Mouse (Mus musculus) limb, embryonic 11.5 days (tissue): Measurements from ENCODE around the gene Gm17019. TPM values are rescaled to one million over a fixed set of nuclear protein-coding genes. Genes with fewer than 3 reads are reported as not detected.
A peak's percentile ranks its signal among the peaks of the same experiment; 100 is the strongest.
"Not testable (repeated sequence)": the region's sequence is repeated elsewhere in the genome, so short reads cannot be mapped to it uniquely, and the experiment has no call there.

ENCODE experiments used
- ATAC-seq: fragments of 200-750 bp; cut with Nextera tagmentation; 2 replicates; pipeline ENCODE4 v1.8.0; 2017; ENCODE audit warnings: low read depth; ENCODE audit not compliant: insufficient number of reproducible peaks, low FRiP score, low TSS enrichment
- DNase-seq: peaks from one replicate; pipeline ENCODE4 v3.0.0-alpha.2; 2015; ENCODE audit warnings: low spot score
- H3K27ac ChIP-seq: fragments of 300-500 bp; sonication (generic); replicated peaks from 2 replicates; pipeline ENCODE4 v1.5.1; 2014; ENCODE audit warnings: low read depth, mild to moderate bottlenecking, low read length
- H3K27me3 ChIP-seq: fragments of 300-500 bp; sonication (generic); 2 replicates; pipeline ENCODE4 v1.6.1; 2014; ENCODE audit warnings: mild to moderate bottlenecking, low read length, mixed read lengths; ENCODE audit not compliant: control insufficient read depth, insufficient read depth
- H3K36me3 ChIP-seq: fragments of 300-500 bp; sonication (generic); 2 replicates; pipeline ENCODE4 v1.6.1; 2014; ENCODE audit warnings: mild to moderate bottlenecking, low read length, moderate library complexity, mixed read lengths; ENCODE audit not compliant: control insufficient read depth, insufficient read depth
- H3K4me1 ChIP-seq: fragments of 300-500 bp; sonication (generic); 2 replicates; pipeline ENCODE4 v1.6.1; 2014; ENCODE audit warnings: low read length, mixed read lengths; ENCODE audit not compliant: control insufficient read depth, insufficient read depth
- H3K4me2 ChIP-seq: fragments of 300-500 bp; sonication (generic); 2 replicates; pipeline ENCODE4 v1.6.1; 2014; ENCODE audit warnings: low read depth, mild to moderate bottlenecking, moderate library complexity; ENCODE audit not compliant: severe bottlenecking
- H3K4me3 ChIP-seq: fragments of 300-500 bp; sonication (generic); 2 replicates; pipeline ENCODE4 v1.5.1; 2014; ENCODE audit warnings: low read depth, low read length
- H3K9ac ChIP-seq: fragments of 300-500 bp; sonication (generic); 2 replicates; pipeline ENCODE4 v1.6.1; 2014; ENCODE audit warnings: mild to moderate bottlenecking, low read length
- H3K9me3 ChIP-seq: fragments of 300-500 bp; sonication (generic); 2 replicates; pipeline ENCODE4 v1.6.1; 2016; ENCODE audit warnings: low read length; ENCODE audit not compliant: control insufficient read depth
- WGBS: fragments of 180-500 bp; shearing (Covaris S2); extraction: QIAGEN DNeasy Blood & Tissue Kit; methylation state at CpG from one replicate; pipeline ENCODE4 v1.1.7; 2014; 5-methylcytosine and 5-hydroxymethylcytosine counted together
- polyA plus RNA-seq: library from polyadenylated mRNA; unstranded; fragments of >200 nt; fragmentation: Nextera tagmentation; extraction: Ambion mirVana; gene quantifications from 2 replicates; pipeline ENCODE4 v1.2.1, GENCODE M21; 2014

The Gm17019 gene
- not detected in 2 replicates for polyA plus RNA-seq

DNA sequence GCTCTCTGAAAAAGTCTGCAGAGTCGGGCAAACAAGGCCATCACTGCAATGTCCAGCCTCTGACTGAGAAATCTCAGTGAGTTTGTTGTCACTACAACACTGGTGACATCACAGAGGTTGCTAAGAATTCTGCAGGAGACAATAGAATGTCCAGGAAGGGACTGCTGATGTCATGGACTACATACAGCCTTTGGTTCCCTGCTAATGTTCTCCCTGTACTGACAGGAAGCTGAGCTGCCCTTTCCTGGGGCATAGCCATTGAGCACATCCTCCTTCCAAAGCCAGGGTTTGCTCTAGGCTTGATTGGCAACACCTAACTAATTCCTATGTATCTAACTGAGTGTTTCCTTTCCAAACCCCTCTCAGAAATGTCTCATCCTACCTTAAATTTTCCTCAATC lies at the start of gene Gm17019:
TSS of gene Gm17019 (minus strand) at position 101 of the 400 bp plus-strand sequence.
- H3K27ac ChIP-seq, DNase-seq, H3K36me3 ChIP-seq, H3K4me3 ChIP-seq, H3K9me3 ChIP-seq, H3K27me3 ChIP-seq, H3K4me2 ChIP-seq, H3K9ac ChIP-seq, ATAC-seq, H3K4me1 ChIP-seq: not testable (repeated sequence)
- WGBS, result 52% methylated on average over 1 of the region's 1 CpGs

DNA sequence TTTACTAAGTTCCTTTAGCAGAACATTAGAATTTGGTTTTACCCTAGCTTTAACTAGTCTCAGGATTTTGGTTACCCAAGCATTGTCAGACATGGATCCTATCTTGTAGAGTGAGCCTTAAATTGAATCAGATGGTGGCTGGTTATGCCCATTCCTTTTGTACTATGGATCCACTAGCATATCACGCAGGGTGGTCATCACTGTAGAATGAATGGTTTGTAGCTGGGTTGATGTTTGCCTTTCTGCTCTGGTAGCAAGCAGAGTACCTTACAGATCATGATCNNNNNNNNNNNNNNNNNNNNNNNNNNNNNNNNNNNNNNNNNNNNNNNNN lies 29.6 kb upstream of the Gm17019 start:
- H3K36me3 ChIP-seq, ATAC-seq, DNase-seq: not testable (repeated sequence)

DNA sequence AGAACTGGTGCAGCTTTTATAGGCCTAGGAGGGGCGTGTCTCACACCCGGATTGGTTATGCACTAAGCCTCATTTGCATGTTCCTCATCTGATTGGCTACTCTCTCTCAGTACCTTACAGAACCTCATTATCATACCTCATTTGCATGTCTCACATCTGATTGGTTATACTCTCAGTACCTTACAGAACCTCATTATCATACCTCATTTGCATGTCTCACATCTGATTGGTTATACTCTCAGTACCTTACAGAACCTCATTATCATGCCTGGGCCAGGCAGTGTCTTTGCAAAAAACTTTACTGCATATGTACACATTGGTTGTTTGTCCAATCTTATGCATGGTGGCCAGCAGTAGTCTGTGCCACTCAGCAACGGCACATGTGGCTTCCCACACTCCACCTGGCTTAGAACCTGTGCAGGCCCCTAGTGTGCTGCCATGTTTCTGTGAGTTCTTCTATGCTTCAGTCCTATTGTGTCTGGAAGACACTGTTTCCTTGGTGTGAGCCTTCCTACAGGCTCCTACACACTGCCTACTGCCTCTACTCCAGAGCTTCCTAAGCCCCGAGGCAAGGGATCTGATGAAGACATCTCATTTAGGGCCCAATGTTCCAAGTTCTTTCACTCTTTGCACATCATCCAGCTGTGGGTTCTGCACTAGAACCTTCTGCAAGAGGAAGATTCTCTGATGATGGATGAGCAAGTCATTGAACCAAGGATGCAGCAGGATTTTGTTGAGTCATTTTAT lies 29.0 kb upstream of the Gm17019 start:
- H3K4me3 ChIP-seq, H3K27me3 ChIP-seq, H3K4me1 ChIP-seq, H3K36me3 ChIP-seq, H3K9ac ChIP-seq, DNase-seq, H3K4me2 ChIP-seq, H3K27ac ChIP-seq: not testable (repeated sequence)
- peaks cover 13% of the 10 kb centered on the region for H3K9me3 ChIP-seq
- 84% methylated on average over 4 of the region's 4 CpGs for WGBS
- ATAC-seq, result peak; percentile 83

More for the DNA sequence above, 29.6 kb upstream of the Gm17019 start:
- 89% methylated on average over 1 of the region's 1 CpGs for WGBS
- H3K27ac ChIP-seq, H3K4me1 ChIP-seq, H3K27me3 ChIP-seq, H3K4me3 ChIP-seq, H3K9ac ChIP-seq, H3K4me2 ChIP-seq: not testable (repeated sequence)
- H3K9me3 ChIP-seq, result peaks cover 12% of the 10 kb centered on the region

DNA sequence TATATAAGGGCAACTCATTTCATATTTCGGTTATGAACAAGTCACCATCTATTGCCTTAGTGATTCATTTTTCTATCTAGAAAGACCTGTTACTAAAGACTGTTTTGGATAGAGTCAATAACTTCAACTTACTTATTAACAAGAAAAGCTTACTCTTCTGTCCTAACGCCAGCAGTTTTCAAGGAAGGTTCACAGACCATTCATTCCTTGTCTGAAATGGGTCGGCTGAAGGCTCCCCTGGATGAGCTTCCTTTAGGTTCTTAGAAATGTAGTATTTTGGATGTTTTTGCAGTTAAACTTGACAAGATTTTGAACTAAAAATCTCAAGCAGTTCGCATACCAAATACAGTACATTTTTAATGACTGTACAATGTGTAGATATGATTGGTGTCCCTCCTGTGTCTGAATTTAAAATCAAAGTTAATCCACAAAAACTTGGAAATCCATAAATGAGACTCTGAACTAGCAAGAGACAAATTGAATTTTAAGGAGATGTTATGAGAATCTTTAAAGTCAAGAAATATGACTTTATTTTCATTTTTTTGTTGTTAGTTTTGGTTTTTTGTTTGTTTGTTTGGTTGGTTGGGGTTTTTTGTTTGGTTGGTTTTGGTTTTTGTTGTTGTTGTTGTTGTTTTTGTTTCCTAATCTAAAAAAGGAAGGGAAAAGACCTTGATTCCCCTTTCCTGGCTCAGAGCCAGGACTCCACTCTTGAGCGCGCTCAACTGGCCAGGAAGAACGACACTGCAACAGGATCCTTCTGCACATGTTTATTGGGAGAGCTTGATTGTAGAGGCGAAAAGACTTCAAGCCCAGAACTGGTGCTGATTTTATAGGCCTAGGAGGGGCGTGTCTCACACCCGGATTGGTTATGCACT lies 21.6 kb upstream of the Gm17019 start:
- H3K27ac ChIP-seq, DNase-seq, H3K4me1 ChIP-seq, H3K9ac ChIP-seq, H3K4me2 ChIP-seq, ATAC-seq, H3K27me3 ChIP-seq, H3K36me3 ChIP-seq, H3K4me3 ChIP-seq, H3K9me3 ChIP-seq: not testable (repeated sequence)
- WGBS, result 77% methylated on average over 10 of the region's 10 CpGs

DNA sequence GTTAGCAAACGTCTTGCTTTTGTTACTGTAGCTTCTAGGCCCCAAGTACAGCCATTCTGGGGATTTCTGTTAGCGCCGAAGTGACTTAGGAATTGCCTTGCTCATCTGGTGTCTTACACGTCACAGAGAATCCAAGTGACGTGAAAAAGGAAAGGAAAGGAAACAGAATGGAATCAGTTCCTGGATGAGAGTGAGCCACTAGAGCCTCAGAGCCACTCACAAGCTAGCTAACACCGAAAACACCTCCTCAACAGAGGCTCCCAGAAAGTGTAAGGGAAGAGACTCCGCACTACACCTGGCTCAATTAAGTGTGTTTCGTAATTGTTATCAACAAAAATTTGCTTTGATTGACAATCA lies 20.8 kb upstream of the Gm17019 start:
- H3K4me2 ChIP-seq, H3K36me3 ChIP-seq, H3K9ac ChIP-seq, H3K27ac ChIP-seq, H3K4me3 ChIP-seq, H3K27me3 ChIP-seq, H3K9me3 ChIP-seq, DNase-seq, H3K4me1 ChIP-seq: not testable (repeated sequence)
- 90% methylated on average over 7 of the region's 8 CpGs for WGBS
- ATAC-seq, result peak; percentile 77

DNA sequence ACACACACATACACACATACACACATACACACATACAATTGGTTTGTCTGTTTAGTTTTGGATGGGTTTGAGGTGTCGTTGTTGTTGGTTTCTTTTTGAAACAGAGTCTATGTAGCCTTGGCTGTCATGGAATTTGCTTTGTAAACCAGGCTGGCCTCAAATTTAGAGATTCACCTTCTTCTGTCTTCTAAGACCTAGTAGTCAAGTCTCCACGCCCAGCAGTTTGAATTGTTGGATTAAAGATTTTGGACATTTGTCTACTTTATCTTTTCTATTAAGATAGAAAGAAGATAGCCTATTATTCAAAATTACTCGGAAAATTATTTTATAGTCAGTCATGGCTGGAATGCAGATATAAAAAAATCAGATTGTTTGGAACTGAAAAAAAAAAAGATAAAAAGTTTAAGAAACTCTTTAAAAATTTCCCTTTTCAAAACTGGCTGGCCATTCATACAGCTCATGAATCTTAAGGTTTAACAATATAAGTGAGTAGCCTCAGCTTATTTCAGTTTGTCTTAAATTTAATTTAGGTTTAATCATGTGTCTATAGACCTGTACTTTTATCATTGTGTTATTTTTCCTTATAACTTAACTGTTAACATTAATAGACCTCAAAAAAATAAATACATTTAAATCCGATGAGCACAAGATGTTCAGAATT lies 20.3 kb upstream of the Gm17019 start:
- H3K27me3 ChIP-seq, H3K4me1 ChIP-seq, H3K4me3 ChIP-seq, H3K36me3 ChIP-seq, H3K27ac ChIP-seq, H3K9me3 ChIP-seq, DNase-seq, ATAC-seq, H3K4me2 ChIP-seq, H3K9ac ChIP-seq: not testable (repeated sequence)
- 84% methylated on average over 4 of the region's 4 CpGs for WGBS

DNA sequence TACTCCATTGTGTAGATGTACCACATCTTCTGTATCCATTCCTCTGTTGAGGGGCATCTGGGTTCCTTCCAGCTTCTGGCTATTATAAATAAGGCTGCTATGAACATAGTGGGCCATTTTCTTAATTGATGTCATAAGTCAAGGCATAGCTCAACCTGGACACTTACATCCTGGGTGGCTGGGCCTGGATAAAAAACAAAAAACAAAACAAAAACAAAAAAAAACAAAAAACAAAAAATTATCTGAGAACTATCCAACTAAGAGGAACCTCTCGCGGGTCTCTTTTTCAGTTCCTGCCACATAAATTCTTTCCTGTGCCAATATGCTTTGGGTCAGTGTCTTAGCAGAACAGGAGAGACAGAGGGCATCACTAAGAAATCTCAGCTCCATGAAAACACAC lies 18.0 kb upstream of the Gm17019 start:
- not testable (repeated sequence) for DNase-seq, H3K4me3 ChIP-seq, H3K9ac ChIP-seq, H3K36me3 ChIP-seq, H3K9me3 ChIP-seq, H3K27ac ChIP-seq, H3K27me3 ChIP-seq, H3K4me2 ChIP-seq, H3K4me1 ChIP-seq
- peak; percentile 82; the same call in 1 of the 2 replicates for ATAC-seq
- 73% methylated on average over 2 of the region's 2 CpGs for WGBS
